Mouse (Mus musculus) midbrain, embryonic 16.5 days (tissue): ENCODE measurements at regions not wholly inside any gene's neighbourhood (a gene's known extent, or its start where the extent isn't known, plus 50 kb on each side); places are given as distances from the start of the nearest gene placed in this dataset.

Experiments
- ATAC-seq: fragments of 200-750 bp; cut with Nextera tagmentation; 2 replicates; pipeline ENCODE4 v1.8.0; 2017; ENCODE audit warnings: moderate TSS enrichment
- H3K27ac ChIP-seq: fragments of 300-500 bp; sonication (generic); 2 replicates; pipeline ENCODE4 v1.5.1; 2014; ENCODE audit warnings: mild to moderate bottlenecking, low read length, mixed read lengths
- H3K27me3 ChIP-seq: fragments of 300-500 bp; sonication (generic); 2 replicates; pipeline ENCODE4 v1.6.1; 2014; ENCODE audit warnings: low read depth, low read length, mixed read lengths; ENCODE audit not compliant: control insufficient read depth, insufficient read depth
- H3K36me3 ChIP-seq: fragments of 300-500 bp; sonication (generic); 2 replicates; pipeline ENCODE4 v1.6.1; 2014; ENCODE audit warnings: mild to moderate bottlenecking, low read length, moderate library complexity, mixed read lengths; ENCODE audit not compliant: control insufficient read depth, insufficient read depth
- H3K4me1 ChIP-seq: fragments of 300-500 bp; sonication (generic); 2 replicates; pipeline ENCODE4 v1.6.1; 2014; ENCODE audit warnings: mild to moderate bottlenecking, low read length, mixed read lengths; ENCODE audit not compliant: control insufficient read depth, insufficient read depth
- H3K4me2 ChIP-seq: fragments of 300-500 bp; sonication (generic); 2 replicates; pipeline ENCODE4 v1.6.1; 2014; ENCODE audit warnings: mild to moderate bottlenecking, low read length, mixed read lengths
- H3K4me3 ChIP-seq: fragments of 300-500 bp; sonication (generic); 2 replicates; pipeline ENCODE4 v1.5.1; 2014; ENCODE audit warnings: low read depth, mild to moderate bottlenecking, low read length, moderate library complexity, mixed read lengths
- H3K9ac ChIP-seq: fragments of 300-500 bp; sonication (generic); 2 replicates; pipeline ENCODE4 v1.6.1; 2014; ENCODE audit warnings: low read depth, low read length, mixed read lengths
- H3K9me3 ChIP-seq: fragments of 300-500 bp; sonication (generic); replicated peaks from 2 replicates; pipeline ENCODE4 v1.6.1; 2014; ENCODE audit warnings: mild to moderate bottlenecking, low read length, mixed read lengths; ENCODE audit not compliant: control insufficient read depth, poor library complexity, severe bottlenecking
- WGBS: fragments of 180-500 bp; shearing (Covaris S2); extraction: QIAGEN DNeasy Blood & Tissue Kit; methylation state at CpG from one replicate; pipeline ENCODE4 v1.1.7; 2014; 5-methylcytosine and 5-hydroxymethylcytosine counted together

GRCm38 (mm10) chr2:131436149-131436548, 55.1 kb upstream of the Smox start:
- Histone ChIP-seq H3K4me3 (no peak overlapping the region), H3K27ac (no peak overlapping the region), H3K27me3 (no peaks in the 10 kb centered on the region), H3K36me3 (no peaks in the 10 kb centered on the region), H3K4me2 (no peak overlapping the region), H3K4me1 (no peaks in the 10 kb centered on the region), H3K9ac (no peak overlapping the region), H3K9me3 (no peaks in the 10 kb centered on the region)
- WGBS: 89% methylated on average over 9 of the region's 9 CpGs
- ATAC-seq: no peak

GRCm38 (mm10) chr2:131430474-131430873, 60.8 kb upstream of the Smox start:
- Histone ChIP-seq H3K4me2 (no peak overlapping the region), H3K36me3 (no peaks in the 10 kb centered on the region), H3K4me1 (no peaks in the 10 kb centered on the region), H3K27ac (no peak overlapping the region), H3K4me3 (no peak overlapping the region), H3K27me3 (no peaks in the 10 kb centered on the region), H3K9ac (no peak overlapping the region), H3K9me3 (no peaks in the 10 kb centered on the region)
- 86% methylated on average over 4 of the region's 4 CpGs for WGBS
- no peak for ATAC-seq

DNA sequence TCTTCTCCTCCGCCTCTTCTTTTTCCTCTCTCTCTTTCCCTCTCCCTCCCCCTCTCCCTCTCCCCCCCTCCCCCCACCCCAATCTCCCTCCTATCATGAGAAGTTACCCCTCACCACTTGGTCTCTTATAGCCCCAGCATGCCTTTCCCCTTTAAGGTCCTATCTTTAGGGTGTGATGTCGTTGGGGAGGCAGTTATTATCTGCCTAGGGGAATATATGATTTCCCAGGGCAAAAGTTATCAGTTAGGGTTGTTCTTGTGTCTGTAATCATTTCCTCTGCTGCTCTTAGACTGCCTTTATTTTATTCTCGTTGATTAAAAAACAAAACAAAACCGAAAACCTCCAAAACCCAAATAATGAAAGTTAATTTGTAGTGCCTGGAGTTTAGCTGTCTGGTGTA, 63.2 kb upstream of the Smox start:
- Histone ChIP-seq H3K4me2 (no peak overlapping the region), H3K4me3 (no peak overlapping the region), H3K9me3 (no peaks in the 10 kb centered on the region), H3K9ac (no peak overlapping the region), H3K36me3 (no peaks in the 10 kb centered on the region), H3K4me1 (no peaks in the 10 kb centered on the region), H3K27me3 (no peaks in the 10 kb centered on the region), H3K27ac (no peak overlapping the region)
- ATAC-seq: no peak
- WGBS: 87% methylated on average over 4 of the region's 4 CpGs

DNA sequence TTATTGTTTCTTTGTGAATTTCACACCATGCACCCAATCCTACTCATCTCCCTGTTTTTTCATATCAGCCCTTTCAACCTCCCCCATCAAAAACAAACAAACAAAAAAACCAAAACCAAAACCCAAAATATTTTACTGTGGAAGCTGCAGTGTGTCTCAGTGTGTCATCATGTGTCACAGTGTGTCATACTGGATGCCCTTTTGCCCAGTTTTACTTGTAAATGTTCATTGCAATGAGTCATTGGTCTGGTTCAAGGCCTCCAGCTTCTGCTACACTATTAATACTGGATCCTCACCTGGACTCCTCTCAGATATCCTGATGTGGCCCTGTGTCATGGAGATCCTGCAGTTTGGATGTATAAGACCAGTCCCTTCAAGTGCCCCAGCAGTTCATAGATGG, 64.4 kb upstream of the Smox start:
- no peak overlapping the region for H3K9ac ChIP-seq
- no peak overlapping the region for H3K4me3 ChIP-seq
- no peaks in the 10 kb centered on the region for H3K27me3 ChIP-seq
- H3K4me2 ChIP-seq: no peak overlapping the region
- H3K4me1 ChIP-seq: no peaks in the 10 kb centered on the region
- no peaks in the 10 kb centered on the region for H3K9me3 ChIP-seq
- ATAC-seq: no peak
- no peak overlapping the region for H3K27ac ChIP-seq
- no peaks in the 10 kb centered on the region for H3K36me3 ChIP-seq

DNA sequence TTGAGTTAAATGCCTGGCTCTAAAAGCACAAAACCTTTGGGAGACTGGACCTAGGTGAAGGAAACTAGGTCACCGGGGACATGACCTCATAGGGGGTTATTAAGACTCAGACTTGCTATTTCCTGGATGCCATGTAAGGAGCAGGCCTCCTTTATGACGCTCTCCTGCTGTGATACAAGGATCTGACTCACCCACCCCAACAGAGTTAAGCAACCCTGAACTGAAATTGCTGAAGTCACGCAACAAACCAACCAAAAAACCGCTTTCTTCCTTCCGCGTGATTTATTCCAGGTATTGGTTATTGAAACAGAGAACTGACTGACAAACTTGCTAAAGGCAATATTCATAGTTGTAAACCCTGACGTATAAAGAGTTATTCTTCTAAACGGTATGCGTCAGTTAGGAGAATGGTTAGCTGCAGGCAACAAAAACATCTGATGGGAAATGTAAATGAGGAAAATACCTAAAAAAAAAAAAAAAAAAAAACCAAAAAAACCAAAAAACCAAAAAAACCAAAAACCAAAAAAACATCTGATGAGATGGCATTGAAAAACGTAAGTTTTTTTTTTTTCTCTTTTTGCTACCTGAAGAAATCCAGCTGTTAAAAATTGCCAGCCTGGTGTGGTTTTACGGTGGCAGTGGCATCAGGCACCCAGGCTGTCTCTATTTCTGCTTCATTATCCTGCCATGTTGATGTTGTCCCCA, 67.5 kb upstream of the Smox start:
- Histone ChIP-seq H3K4me1 (no peaks in the 10 kb centered on the region), H3K4me2 (no peak overlapping the region), H3K27ac (no peak overlapping the region), H3K36me3 (no peaks in the 10 kb centered on the region), H3K27me3 (no peaks in the 10 kb centered on the region), H3K4me3 (no peak overlapping the region), H3K9ac (no peak overlapping the region), H3K9me3 (no peaks in the 10 kb centered on the region)
- WGBS: 80% methylated on average over 11 of the region's 11 CpGs
- ATAC-seq: no peak

- under 1% methylated on average over 13 of the region's 13 CpGs for WGBS
- H3K9me3 ChIP-seq: no peaks in the 10 kb centered on the region
- no peaks in the 10 kb centered on the region for H3K4me1 ChIP-seq
- peak overlapping the region; percentile 56; the same call in 1 of the 2 replicates for H3K27ac ChIP-seq
- H3K9ac ChIP-seq: peak overlapping the region; percentile 71
- ATAC-seq: peak; percentile 95
- no peaks in the 10 kb centered on the region for H3K36me3 ChIP-seq
- H3K4me3 ChIP-seq: peak overlapping the region; percentile 50
- no peaks in the 10 kb centered on the region for H3K27me3 ChIP-seq
- H3K4me2 ChIP-seq: peak overlapping the region; percentile 80
These were observed 68.3 kb upstream of the Smox start for GRCm38 (mm10) chr2:131422907-131423445.

GRCm38 (mm10) chr2:131418130-131418529, 65.4 kb upstream of the Rnf24 start:
- no peak for ATAC-seq
- Histone ChIP-seq H3K4me1 (no peaks in the 10 kb centered on the region), H3K36me3 (no peaks in the 10 kb centered on the region), H3K4me3 (no peak overlapping the region), H3K4me2 (no peak overlapping the region), H3K27me3 (no peaks in the 10 kb centered on the region), H3K9ac (no peak overlapping the region), H3K9me3 (no peaks in the 10 kb centered on the region), H3K27ac (no peak overlapping the region)
- 76% methylated on average over 7 of the region's 7 CpGs for WGBS

DNA sequence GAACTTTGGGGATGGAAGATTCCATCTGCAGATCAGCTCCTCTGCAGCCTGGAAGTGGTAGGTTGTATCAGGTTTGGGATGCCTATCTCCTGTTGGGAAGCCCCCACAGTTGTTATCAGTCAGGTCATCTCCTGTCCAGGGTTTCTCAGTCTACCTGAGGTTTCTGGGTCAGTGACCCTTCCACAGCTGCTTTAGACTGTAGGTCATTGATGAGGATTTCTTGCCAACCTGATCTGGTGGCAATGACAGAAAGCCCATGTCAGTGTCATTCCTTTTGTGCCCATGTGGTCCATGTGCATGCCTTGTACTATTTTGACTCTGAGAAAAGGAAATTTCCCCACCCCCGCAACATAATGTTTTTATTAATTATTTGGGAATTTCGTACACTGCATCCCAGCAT, 64.8 kb upstream of the Rnf24 start:
- Histone ChIP-seq H3K4me3 (no peak overlapping the region), H3K9ac (no peak overlapping the region), H3K9me3 (no peaks in the 10 kb centered on the region), H3K27ac (no peak overlapping the region), H3K27me3 (no peaks in the 10 kb centered on the region), H3K4me2 (no peak overlapping the region), H3K36me3 (no peaks in the 10 kb centered on the region), H3K4me1 (no peaks in the 10 kb centered on the region)
- WGBS: 88% methylated on average over 2 of the region's 2 CpGs
- ATAC-seq: no peak

DNA sequence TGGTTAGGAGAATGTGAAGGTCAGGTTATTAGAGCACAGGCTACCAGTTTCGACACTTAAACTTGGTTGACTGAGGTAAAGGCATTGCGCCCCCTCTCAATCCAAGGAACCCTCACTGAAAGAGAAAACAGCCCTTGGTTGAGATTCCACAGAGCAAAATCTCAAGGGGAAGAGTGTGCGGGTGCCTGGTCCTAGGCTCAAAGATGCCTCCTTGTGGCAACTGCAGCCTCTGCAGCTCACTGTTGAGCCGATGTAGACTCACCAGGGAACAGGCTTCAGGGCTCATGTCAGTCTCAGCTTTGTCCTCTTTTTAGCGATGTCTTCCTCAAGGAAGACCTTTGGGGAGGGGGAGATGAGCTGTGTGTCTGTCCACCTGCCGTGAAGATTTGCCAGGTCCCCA, 63.8 kb upstream of the Rnf24 start:
- H3K9ac ChIP-seq: no peak overlapping the region
- no peaks in the 10 kb centered on the region for H3K27me3 ChIP-seq
- no peaks in the 10 kb centered on the region for H3K4me1 ChIP-seq
- H3K27ac ChIP-seq: no peak overlapping the region
- no peak overlapping the region for H3K4me2 ChIP-seq
- no peak for ATAC-seq
- 40% methylated on average over 6 of the region's 6 CpGs for WGBS
- H3K9me3 ChIP-seq: no peaks in the 10 kb centered on the region
- no peaks in the 10 kb centered on the region for H3K36me3 ChIP-seq
- no peak overlapping the region for H3K4me3 ChIP-seq
